Mouse (Mus musculus) liver, adult 2 months (tissue): Measurements from ENCODE around the gene U2af1.

Source experiments
- CTCF ChIP-seq: fragments of 200-500 bp; IDR thresholded peaks from 2 replicates; pipeline ENCODE4 v1.5.1; 2011; ENCODE audit warnings: low read depth, low read length, control low read depth
- POLR2A ChIP-seq: fragments of 200-500 bp; IDR thresholded peaks from 2 replicates; pipeline ENCODE4 v1.6.1; 2011; ENCODE audit warnings: low read length, control low read depth; ENCODE audit not compliant: insufficient read depth; ENCODE audit errors: extremely low read depth

- TF ChIP-seq CTCF = no peak
- no peak for TF ChIP-seq POLR2A
These were observed 22.3 kb downstream of the U2af1 start for GRCm38 (mm10) chr17:31636277-31636941.
